Mouse (Mus musculus) urinary bladder, adult 18-20 months (tissue): ENCODE measurements at regions not wholly inside any gene's neighbourhood (a gene's known extent, or its start where the extent isn't known, plus 50 kb on each side); places are given as distances from the start of the nearest gene placed in this dataset.
A peak's percentile ranks its signal among the peaks of the same experiment; 100 is the strongest.

Experiments
- DNase-seq, 2 experiments: peaks; one replicate each; pipeline ENCODE4 v3.0.0; 2022; ENCODE audit warnings: low spot score in 2 of 2, mixed read lengths in 2 of 2

DNA sequence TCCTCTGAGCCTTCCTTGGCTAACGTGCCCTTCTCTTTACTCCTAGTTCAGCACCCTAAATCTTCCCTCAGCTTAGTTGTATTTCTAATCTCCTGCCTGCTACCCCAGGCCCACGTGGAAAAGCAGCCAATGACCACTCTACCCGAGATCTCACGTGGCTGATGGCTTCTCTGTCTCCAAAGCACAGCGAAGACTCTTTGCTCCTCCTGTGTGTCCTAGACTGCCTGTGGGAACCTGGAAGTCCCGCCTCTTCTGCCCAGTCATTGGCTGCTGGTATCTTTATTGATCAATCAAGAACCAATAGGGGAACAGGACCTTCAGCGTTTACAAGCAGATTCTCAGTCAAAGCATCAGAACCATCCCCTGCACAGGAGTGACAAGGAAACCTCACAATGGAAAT lies 54.8 kb downstream of the Gm19935 start:
- no peak for DNase-seq

- no peak for DNase-seq
These were observed 55.2 kb downstream of the Gm19935 start for GRCm38 (mm10) chr8:90761947-90762346.

GRCm38 (mm10) chr8:90761446-90761845 lies 55.7 kb downstream of the Gm19935 start:
- no peak for DNase-seq

DNA sequence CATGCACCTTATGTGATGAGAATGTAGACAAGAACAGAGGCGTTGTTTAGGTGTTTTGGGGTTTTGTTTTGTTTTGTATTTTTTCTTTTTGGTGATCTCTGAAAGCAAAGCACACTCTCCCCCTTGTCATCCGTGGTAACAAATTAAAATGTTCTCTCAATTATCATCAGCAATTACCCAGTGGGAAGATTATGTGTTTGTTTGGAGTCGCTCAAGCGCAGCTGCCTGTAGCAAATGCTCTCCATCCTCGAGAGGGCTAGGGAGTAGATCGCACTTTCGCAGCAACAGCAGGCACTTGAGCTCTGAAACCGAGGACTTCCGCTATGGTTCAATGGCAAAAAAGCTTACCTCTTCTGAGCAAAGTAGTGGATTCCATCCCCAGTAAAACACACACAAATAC lies 57.7 kb downstream of the Gm19935 start:
- no peak for DNase-seq

DNA sequence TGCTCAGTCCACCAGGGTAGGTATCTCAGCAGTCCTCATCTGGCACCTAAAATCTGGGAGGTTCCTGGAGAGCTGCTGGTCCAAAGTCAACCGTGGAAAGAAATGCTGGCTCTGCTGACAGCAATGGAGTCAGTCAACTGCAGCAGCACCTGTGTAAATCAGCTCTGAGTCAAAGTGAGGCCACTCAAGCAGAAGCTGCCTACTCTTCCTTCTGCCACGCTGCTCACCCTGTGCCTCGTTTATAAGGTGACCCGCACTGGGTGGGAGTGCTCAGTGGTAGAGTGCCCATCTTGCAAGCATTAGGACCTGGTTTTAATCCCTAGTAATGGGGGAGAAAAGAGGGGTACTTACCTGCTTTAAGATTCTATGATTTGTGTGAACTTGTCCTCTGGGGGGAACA lies 62.2 kb downstream of the Gm19935 start:
- no peak for DNase-seq

DNA sequence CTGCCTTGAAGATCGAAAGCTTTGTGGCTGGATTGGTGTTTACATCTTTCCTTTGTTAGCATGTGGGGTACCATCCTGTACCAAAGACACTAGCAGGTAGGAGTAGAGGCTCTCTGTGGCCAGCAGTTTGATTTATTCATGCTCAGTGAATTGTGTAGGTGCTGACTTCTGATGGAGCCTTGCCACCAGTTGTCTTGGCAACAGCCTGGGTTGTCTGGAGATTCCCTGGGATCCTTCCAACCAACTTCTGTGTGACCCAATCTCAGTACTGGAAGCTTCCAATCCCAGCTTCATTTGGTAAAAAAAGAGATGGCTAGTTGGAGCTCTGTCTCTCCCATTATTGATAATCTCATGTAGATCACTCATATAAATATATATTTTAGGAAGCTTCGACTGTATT lies 73.6 kb downstream of the Gm19935 start:
- DNase-seq, result no peak

GRCm38 (mm10) chr8:90740963-90741733 lies 76.0 kb downstream of the Gm19935 start:
- no peak for DNase-seq

DNA sequence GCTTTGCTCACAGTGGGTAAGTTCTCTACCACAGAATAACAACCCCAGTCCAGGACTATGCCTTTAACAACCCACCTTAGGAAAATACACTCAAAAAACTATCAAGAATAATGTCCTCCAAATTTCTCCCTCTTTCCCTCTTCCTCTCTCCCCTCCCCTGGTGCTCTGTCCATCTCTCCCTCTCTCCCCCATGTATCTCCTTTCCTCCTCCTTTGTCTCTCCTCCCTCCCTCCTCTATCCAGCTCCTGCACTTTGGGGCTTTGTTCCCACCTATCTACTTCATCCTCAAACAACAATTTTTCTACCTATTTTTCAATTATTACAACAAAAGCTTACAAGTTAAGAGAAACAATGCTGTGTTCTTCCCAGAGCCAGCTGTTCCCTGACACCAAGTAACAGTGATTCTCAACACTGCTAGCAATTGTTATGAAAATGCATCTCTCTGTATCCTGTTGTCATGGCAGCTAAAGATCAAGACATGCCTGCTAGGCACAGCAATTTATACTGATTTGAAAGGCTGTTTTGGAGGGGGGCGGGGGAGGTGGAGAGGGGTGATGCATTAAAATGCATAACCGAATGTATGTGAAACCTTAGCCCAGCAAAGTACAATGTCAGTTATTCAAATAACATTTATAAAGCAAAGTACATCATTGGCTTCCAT lies 76.8 kb downstream of the Gm19935 start:
- DNase-seq, result no peak

GRCm38 (mm10) chr8:90728011-90728410 lies 89.2 kb downstream of the Gm19935 start:
- DNase-seq, result no peak

DNA sequence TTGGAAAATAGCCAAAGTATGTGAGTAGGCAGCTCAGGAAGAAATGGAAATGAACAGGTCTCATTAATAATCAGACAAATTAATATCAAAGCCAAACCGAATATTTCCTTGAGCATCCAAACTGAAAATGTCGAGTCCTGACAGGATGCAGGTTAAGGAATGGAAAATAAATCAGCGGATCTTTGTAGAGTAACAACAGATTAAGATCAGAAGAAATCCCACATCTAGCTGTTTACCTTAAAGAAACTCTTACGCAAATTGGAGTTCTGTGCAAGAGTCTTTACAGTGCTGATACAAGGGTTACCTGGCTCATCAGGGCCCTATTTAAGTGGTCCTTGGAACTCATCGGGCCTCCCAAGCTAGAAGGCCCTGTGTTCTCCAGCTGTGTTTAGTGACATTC lies 92.0 kb downstream of the Gm19935 start:
- no peak for DNase-seq

GRCm38 (mm10) chr8:90716436-90716835 lies 100.8 kb downstream of the Gm19935 start:
- DNase-seq, result no peak

- DNase-seq, result peak in 1 of 2 experiments; percentile 11
These were observed 108.7 kb downstream of the Gm19935 start for GRCm38 (mm10) chr8:90708524-90708923.

DNA sequence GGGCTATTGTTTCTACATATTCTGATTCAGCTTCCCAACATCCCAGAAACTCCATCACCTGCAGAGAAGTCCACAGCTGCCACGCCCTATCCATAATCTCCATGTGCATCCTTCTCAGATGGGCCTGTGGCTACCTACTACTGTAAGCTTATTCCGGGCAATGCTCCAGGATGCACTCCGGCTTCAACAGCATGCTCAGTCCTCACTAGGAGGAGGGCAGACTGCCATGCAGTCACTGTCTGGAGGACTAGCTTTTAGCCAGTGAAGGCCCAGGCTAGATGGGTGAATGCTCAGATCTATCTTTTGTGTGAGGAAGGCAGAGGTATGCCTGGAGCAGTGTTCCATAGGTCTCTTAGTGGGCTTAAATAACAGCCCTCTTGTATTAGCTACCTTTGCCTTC lies 124.7 kb downstream of the Gm19935 start:
- no peak for DNase-seq

- DNase-seq, result no peak
These were observed 132.1 kb downstream of the Gm19935 start for GRCm38 (mm10) chr8:90685076-90685475.

- no peak for DNase-seq
These were observed 146.6 kb downstream of the Gm19935 start for GRCm38 (mm10) chr8:90670471-90671057.

DNA sequence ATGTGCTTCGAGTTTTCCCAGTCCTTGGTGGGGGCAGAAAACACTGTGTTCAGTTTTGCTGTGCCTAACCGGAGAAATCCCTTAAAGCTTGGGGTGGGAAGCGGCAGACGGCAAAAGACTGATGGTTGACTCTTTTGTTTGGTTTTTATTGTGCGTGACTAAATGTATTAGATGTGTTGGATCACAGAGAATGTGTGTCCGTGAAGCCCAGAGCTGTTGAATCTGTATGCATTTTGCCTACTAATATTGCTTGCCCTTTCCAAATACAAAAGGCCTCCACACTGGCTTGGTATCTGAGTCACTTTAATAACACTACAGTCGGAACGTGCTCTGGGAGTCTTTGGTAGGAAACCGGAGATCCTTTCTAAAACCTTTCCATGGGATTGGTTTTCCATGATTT lies 147.8 kb downstream of the Gm19935 start:
- DNase-seq, result no peak

DNA sequence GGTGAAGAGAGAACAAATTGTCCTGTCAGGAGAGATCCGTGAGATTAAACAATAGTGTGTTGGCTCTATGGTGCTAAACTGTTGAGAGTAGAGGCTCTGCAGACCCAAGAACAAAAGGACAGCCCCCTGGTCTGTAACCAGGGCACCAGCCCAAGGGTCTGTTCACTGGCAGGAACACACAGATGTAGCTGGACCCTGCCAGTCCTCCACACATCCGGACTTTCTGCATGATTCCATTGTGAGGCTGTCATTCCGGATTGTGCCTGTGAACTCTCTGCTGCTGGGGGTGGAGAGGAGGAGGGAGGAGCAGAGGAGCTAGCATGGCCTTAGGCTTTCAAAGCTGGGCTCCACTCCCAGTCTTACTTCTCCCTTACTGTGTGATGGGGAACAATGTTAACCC lies 158.1 kb downstream of the Gm19935 start:
- DNase-seq, result no peak

DNA sequence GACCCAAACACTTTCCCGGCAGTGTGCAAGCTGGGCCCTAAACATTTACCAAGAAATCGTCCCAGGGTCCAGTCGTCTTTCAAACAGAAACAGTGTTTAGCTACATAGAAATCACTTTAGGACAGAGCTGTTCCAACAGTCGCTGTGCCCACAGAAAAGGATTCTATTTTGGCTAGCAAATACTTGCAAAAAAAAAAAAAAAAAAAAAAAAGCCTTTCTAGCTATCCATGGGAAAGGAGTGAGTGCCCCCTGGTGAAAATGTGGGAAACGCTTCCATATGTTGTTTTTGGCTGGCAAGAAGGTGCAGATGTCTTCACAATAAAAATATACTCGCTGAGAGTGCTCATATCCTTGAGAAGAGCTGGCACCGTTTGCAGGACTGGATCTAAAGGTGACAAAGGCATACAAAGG lies 159.5 kb downstream of the Gm19935 start:
- DNase-seq, result peak in 1 of 2 experiments; percentile 0

DNA sequence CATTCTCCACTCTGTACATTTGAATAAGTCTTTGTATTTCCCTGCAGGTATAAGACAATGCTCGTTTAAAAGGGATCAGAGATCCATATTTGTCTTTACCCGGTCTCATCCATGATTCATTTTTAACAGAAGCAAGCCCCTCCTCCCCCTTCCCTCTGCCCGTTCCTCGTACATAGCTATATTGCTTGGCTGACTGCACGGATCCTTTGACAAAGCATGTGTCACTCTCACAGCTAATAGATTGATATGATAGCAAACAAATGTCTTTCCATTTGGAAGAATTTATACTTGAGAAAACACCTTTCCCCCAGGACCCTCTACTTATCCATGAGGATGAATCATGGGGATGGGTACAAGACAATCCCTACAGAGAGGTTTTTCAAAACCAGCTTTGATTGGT lies 160.1 kb downstream of the Gm19935 start:
- no peak for DNase-seq

- no peak for DNase-seq
These were observed 160.6 kb downstream of the Gm19935 start for GRCm38 (mm10) chr8:90656436-90657090.

DNA sequence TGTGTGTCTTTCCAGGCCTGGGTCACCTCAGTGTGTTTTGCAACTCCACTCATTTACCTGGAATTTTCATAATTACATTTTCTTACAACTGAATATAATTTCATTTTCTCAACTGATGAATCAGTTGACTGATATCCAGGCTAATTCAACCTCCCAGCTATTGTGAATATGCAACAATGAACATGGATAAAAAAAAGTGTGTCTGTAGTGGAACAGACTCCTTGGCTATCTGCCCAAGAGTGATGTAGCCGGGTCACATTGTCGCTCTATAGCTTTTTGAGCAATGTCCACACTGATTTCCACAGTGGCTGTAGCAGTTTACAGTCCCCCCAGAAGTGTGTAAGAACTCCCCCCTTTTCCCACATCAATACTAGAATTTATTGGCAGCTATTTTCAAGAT lies 162.4 kb downstream of the Gm19935 start:
- DNase-seq, result no peak

GRCm38 (mm10) chr8:90642392-90642791 lies 174.8 kb downstream of the Gm19935 start:
- DNase-seq, result no peak

DNA sequence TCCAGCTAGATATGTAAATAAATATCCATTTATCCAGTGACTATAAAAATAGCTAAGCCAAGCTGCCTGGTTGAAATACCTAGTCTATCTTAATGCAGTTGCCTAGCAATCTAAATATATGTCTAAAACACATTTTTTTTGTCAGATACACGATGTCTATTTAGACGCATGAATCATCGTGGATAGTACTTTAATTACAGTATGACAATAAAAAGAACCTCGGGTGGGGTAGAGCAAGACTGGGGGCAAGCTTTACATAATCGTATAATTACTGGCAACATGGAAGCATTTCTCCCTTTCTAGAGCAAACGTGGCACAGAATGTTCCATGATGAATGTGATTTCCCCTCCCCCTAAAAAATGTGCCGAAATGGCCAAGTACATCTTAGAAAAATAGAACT lies 180.4 kb downstream of the Gm19935 start:
- DNase-seq, result no peak
